Mouse (Mus musculus) erythroblast, embryonic 14.5 days (primary cell): ENCODE results near the gene Tnfaip8l2. TPM values are rescaled to one million over a fixed set of nuclear protein-coding genes. Genes with fewer than 3 reads are reported as not detected.
"Not testable (repeated sequence)": the region's sequence is repeated elsewhere in the genome, so short reads cannot be mapped to it uniquely, and the experiment has no call there.

Experiments
- H3K27me3 ChIP-seq: 2 replicates; pipeline ENCODE4 v1.6.1; 2012; ENCODE audit warnings: inconsistent platforms; ENCODE audit not compliant: control insufficient read depth
- H3K36me3 ChIP-seq: 2 replicates; pipeline ENCODE4 v1.6.1; 2012; ENCODE audit warnings: mild to moderate bottlenecking, inconsistent platforms; ENCODE audit not compliant: control insufficient read depth
- H3K4me1 ChIP-seq: 2 replicates; pipeline ENCODE4 v1.6.1; 2012; ENCODE audit warnings: inconsistent platforms; ENCODE audit not compliant: control insufficient read depth
- H3K4me3 ChIP-seq: replicated peaks from 2 replicates; pipeline ENCODE3; 2012; ENCODE audit warnings: moderate library complexity, mild to moderate bottlenecking, inconsistent platforms
- H3K9me3 ChIP-seq: 2 replicates; pipeline ENCODE4 v1.6.1; 2012; ENCODE audit warnings: low read length, inconsistent platforms, mixed read lengths; ENCODE audit not compliant: control insufficient read depth
- GATA1 ChIP-seq: IDR thresholded peaks from 2 replicates; pipeline ENCODE4 v1.6.1; 2012; ENCODE audit warnings: low read length, inconsistent platforms, mixed read lengths
- TAL1 ChIP-seq: IDR thresholded peaks from 3 replicates; pipeline ENCODE4 v1.6.1; 2012; ENCODE audit warnings: low read length, inconsistent platforms, mixed read lengths
- polyA plus RNA-seq: library from polyadenylated mRNA; stranded (reverse); fragments of >175 nt; gene quantifications from 2 replicates; pipeline ENCODE4 v1.2.3, GENCODE M21; 2012

Tnfaip8l2 gene
- polyA plus RNA-seq, 1 experiment = 0.04 TPM

GRCm38 (mm10) chr3:95141474-95141873, 686 bp downstream of the Tnfaip8l2 start:
- H3K4me1 ChIP-seq = peaks cover 25% of the 10 kb centered on the region
- peaks cover 2% of the 10 kb centered on the region; the same call in 1 of the 2 replicates for H3K27me3 ChIP-seq
- no peaks in the 10 kb centered on the region for H3K9me3 ChIP-seq
- H3K36me3 ChIP-seq = peaks cover 30% of the 10 kb centered on the region
- no peak overlapping the region for H3K4me3 ChIP-seq
- TF ChIP-seq GATA1 (no peak), TAL1 (no peak)

GRCm38 (mm10) chr3:95140795-95141194, 1.4 kb downstream of the Tnfaip8l2 start:
- Histone ChIP-seq H3K4me3 (no peak overlapping the region), H3K36me3 (peaks cover 30% of the 10 kb centered on the region), H3K9me3 (no peaks in the 10 kb centered on the region), H3K4me1 (peaks cover 31% of the 10 kb centered on the region), H3K27me3 (peaks cover 2% of the 10 kb centered on the region; the same call in 1 of the 2 replicates)
- TF ChIP-seq TAL1 = no peak
- TF ChIP-seq GATA1 = no peak

GRCm38 (mm10) chr3:95140289-95140595, 1.9 kb downstream of the Tnfaip8l2 start:
- Histone ChIP-seq H3K27me3 (peaks cover 2% of the 10 kb centered on the region; the same call in 1 of the 2 replicates), H3K4me1 (peaks cover 36% of the 10 kb centered on the region), H3K9me3 (no peaks in the 10 kb centered on the region), H3K36me3 (peaks cover 30% of the 10 kb centered on the region), H3K4me3 (no peak overlapping the region)
- TF ChIP-seq TAL1 = no peak
- no peak for TF ChIP-seq GATA1

- H3K27me3 ChIP-seq = peaks cover 2% of the 10 kb centered on the region; the same call in 1 of the 2 replicates
- H3K9me3 ChIP-seq = no peaks in the 10 kb centered on the region
- no peak overlapping the region for H3K4me3 ChIP-seq
- no peak for TF ChIP-seq GATA1
- TF ChIP-seq TAL1 = no peak
- peaks cover 41% of the 10 kb centered on the region for H3K4me1 ChIP-seq
- peaks cover 30% of the 10 kb centered on the region for H3K36me3 ChIP-seq
Measured at GRCm38 (mm10) chr3:95139586-95140288, 2.4 kb downstream of the Tnfaip8l2 start.

- no peak overlapping the region for H3K4me3 ChIP-seq
Measured at GRCm38 (mm10) chr3:95136336-95136735, 5.8 kb downstream of the Tnfaip8l2 start.

GRCm38 (mm10) chr3:95135433-95136052, 6.6 kb downstream of the Tnfaip8l2 start:
- peaks cover 35% of the 10 kb centered on the region for H3K4me1 ChIP-seq
- H3K27me3 ChIP-seq = no peaks in the 10 kb centered on the region
- H3K4me3 ChIP-seq = peak overlapping the region; percentile 66
- H3K9me3 ChIP-seq = peaks cover 3% of the 10 kb centered on the region; the same call in 1 of the 2 replicates
- peaks cover 37% of the 10 kb centered on the region for H3K36me3 ChIP-seq
- TF ChIP-seq GATA1 = no peak
- no peak for TF ChIP-seq TAL1

More at GRCm38 (mm10) chr3:95136336-95136735, 5.8 kb downstream of the Tnfaip8l2 start:
- Histone ChIP-seq H3K27me3 (no peaks in the 10 kb centered on the region), H3K9me3 (peaks cover 3% of the 10 kb centered on the region; the same call in 1 of the 2 replicates), H3K36me3 (peaks cover 38% of the 10 kb centered on the region), H3K4me1 (peaks cover 36% of the 10 kb centered on the region)
- TF ChIP-seq GATA1 = no peak
- no peak for TF ChIP-seq TAL1

GRCm38 (mm10) chr3:95135023-95135422, 7.1 kb downstream of the Tnfaip8l2 start:
- H3K4me3 ChIP-seq = peak overlapping the region; percentile 66
- H3K9me3 ChIP-seq = peaks cover 3% of the 10 kb centered on the region; the same call in 1 of the 2 replicates
- TF ChIP-seq TAL1 (no peak), GATA1 (no peak)
- no peaks in the 10 kb centered on the region for H3K27me3 ChIP-seq
- H3K4me1 ChIP-seq = peaks cover 34% of the 10 kb centered on the region
- peaks cover 35% of the 10 kb centered on the region for H3K36me3 ChIP-seq

GRCm38 (mm10) chr3:95134133-95134532, 8.0 kb downstream of the Tnfaip8l2 start:
- not testable (repeated sequence) for H3K9me3 ChIP-seq, H3K27me3 ChIP-seq
- Histone ChIP-seq H3K4me3 (peak overlapping the region; percentile 96), H3K36me3 (peaks cover 36% of the 10 kb centered on the region), H3K4me1 (peaks cover 32% of the 10 kb centered on the region)

GRCm38 (mm10) chr3:95133680-95134101, 8.5 kb downstream of the Tnfaip8l2 start, which contains the start of the genes Scnm1 and Lysmd1:
TSS of gene Scnm1 (minus strand) at chr3:95134011.
TSS of gene Lysmd1 (plus strand) at chr3:95134088.
- H3K9me3 ChIP-seq = peaks cover 3% of the 10 kb centered on the region; the same call in 1 of the 2 replicates
- H3K4me3 ChIP-seq = peak within 1 kb of the TSS; percentile 96
- H3K36me3 ChIP-seq = peaks cover 40% of the 10 kb centered on the region
- TF ChIP-seq TAL1 (no peak), GATA1 (no peak)
- no peaks in the 10 kb centered on the region for H3K27me3 ChIP-seq
- H3K4me1 ChIP-seq = peaks cover 32% of the 10 kb centered on the region

GRCm38 (mm10) chr3:95133176-95133575, 9.0 kb downstream of the Tnfaip8l2 start:
- H3K9me3 ChIP-seq = peaks cover 3% of the 10 kb centered on the region; the same call in 1 of the 2 replicates
- H3K27me3 ChIP-seq = no peaks in the 10 kb centered on the region
- H3K4me3 ChIP-seq = peak overlapping the region; percentile 96
- peaks cover 44% of the 10 kb centered on the region for H3K36me3 ChIP-seq
- H3K4me1 ChIP-seq = peaks cover 32% of the 10 kb centered on the region
- TF ChIP-seq TAL1 (no peak), GATA1 (no peak)

GRCm38 (mm10) chr3:95132389-95132788, 9.8 kb downstream of the Tnfaip8l2 start:
- not testable (repeated sequence) for H3K4me3 ChIP-seq, H3K27me3 ChIP-seq, H3K9me3 ChIP-seq
- Histone ChIP-seq H3K36me3 (peaks cover 45% of the 10 kb centered on the region), H3K4me1 (peaks cover 32% of the 10 kb centered on the region)
